Mouse (Mus musculus): ENCODE measurements around the gene Nfil3. TPM values are rescaled to one million over a fixed set of nuclear protein-coding genes. Genes with fewer than 3 reads are reported as not detected.
A peak's percentile ranks its signal among the peaks of the same experiment; 100 is the strongest.

Nfil3 gene
- total and polyA plus RNA-seq, 3 experiments = 3.4 to 42.4 (median 13.9) TPM

GRCm38 (mm10) chr13:53017117-53017516, 36.2 kb upstream of the Nfil3 start:
- TF ChIP-seq POLR2A (IDR thresholded peaks at IDR 0.05; ENCODE audit: insufficient read depth, low read depth, low read length) (no peak), CTCF (IDR thresholded peaks at IDR 0.05) (peak; percentile 32)
- 85% methylated on average over 6 of the region's 6 CpGs for WGBS
- Histone ChIP-seq H3K27ac (no peak overlapping the region), H3K79me2 (replicated peaks; ENCODE audit: control insufficient read depth, insufficient read depth, low read length) (no peaks in the 10 kb centered on the region), H3K4me1 (ENCODE audit: control insufficient read depth, insufficient read depth, low read length) (peaks cover 3% of the 10 kb centered on the region), H3K9ac (ENCODE audit: low read depth, low read length) (no peak overlapping the region), H3K36me3 (ENCODE audit: control insufficient read depth, insufficient read depth, low read length) (no peaks in the 10 kb centered on the region), H3K4me3 (no peak overlapping the region), H3K27me3 (ENCODE audit: control insufficient read depth, insufficient read depth, low read length) (no peaks in the 10 kb centered on the region)
- no peak for DNase-seq
- intact Hi-C loops (cut with DNase I) = no loop called here

- intact Hi-C loops (cut with DNase I) = no loop called here
- H3K9ac ChIP-seq (ENCODE audit: low read depth, low read length) = no peak overlapping the region
- H3K4me3 ChIP-seq = no peak overlapping the region
- no peak for DNase-seq
- peaks cover 2% of the 10 kb centered on the region for H3K4me1 ChIP-seq (ENCODE audit: control insufficient read depth, insufficient read depth, low read length)
- 59% methylated on average over 12 of the region's 12 CpGs for WGBS
- 0 out of 2 replicates have a peak, but pooled peaks cover 2% of the 10 kb centered on the region for H3K36me3 ChIP-seq (ENCODE audit: control insufficient read depth, insufficient read depth, low read length)
- H3K27ac ChIP-seq = no peak overlapping the region
- no peak for TF ChIP-seq CTCF (IDR thresholded peaks at IDR 0.05)
- no peak for TF ChIP-seq POLR2A (IDR thresholded peaks at IDR 0.05; ENCODE audit: insufficient read depth, low read depth, low read length)
- TF ChIP-seq EP300 (IDR thresholded peaks at IDR 0.05; ENCODE audit: insufficient read depth, low read depth, low read length) = no peak
- H3K79me2 ChIP-seq (replicated peaks; ENCODE audit: control insufficient read depth, insufficient read depth, low read length) = no peaks in the 10 kb centered on the region
- H3K27me3 ChIP-seq (ENCODE audit: control insufficient read depth, insufficient read depth, low read length) = no peaks in the 10 kb centered on the region; the same call in 1 of the 2 replicates
These were observed 30.6 kb upstream of the Nfil3 start for GRCm38 (mm10) chr13:53011426-53011825.

- H3K4me3 ChIP-seq = no peak overlapping the region
- no peak overlapping the region for H3K9ac ChIP-seq (ENCODE audit: low read depth, low read length)
- WGBS = 14% methylated on average over 7 of the region's 7 CpGs
- H3K79me2 ChIP-seq (replicated peaks; ENCODE audit: control insufficient read depth, insufficient read depth, low read length) = no peaks in the 10 kb centered on the region
- peaks cover 2% of the 10 kb centered on the region for H3K4me1 ChIP-seq (ENCODE audit: control insufficient read depth, insufficient read depth, low read length)
- no peak for TF ChIP-seq POLR2A (IDR thresholded peaks at IDR 0.05; ENCODE audit: insufficient read depth, low read depth, low read length)
- no peak for TF ChIP-seq CTCF (IDR thresholded peaks at IDR 0.05)
- peak; percentile 97 for TF ChIP-seq EP300 (IDR thresholded peaks at IDR 0.05; ENCODE audit: insufficient read depth, low read depth, low read length)
- H3K27ac ChIP-seq = peak overlapping the region; percentile 74
- peak; percentile 65 to 83 for DNase-seq
- intact Hi-C loops (cut with DNase I) = loop anchor here (2.0 kb wide), 1 partner anchor 60 kb away; no protein-coding TSS in a partner anchor
- H3K36me3 ChIP-seq (ENCODE audit: control insufficient read depth, insufficient read depth, low read length) = 0 out of 2 replicates have a peak, but pooled peaks cover 2% of the 10 kb centered on the region
- H3K27me3 ChIP-seq (ENCODE audit: control insufficient read depth, insufficient read depth, low read length) = no peaks in the 10 kb centered on the region; the same call in 1 of the 2 replicates
These were observed 27.8 kb upstream of the Nfil3 start for GRCm38 (mm10) chr13:53008489-53009184.

GRCm38 (mm10) chr13:53007781-53008180, 26.9 kb upstream of the Nfil3 start:
- H3K4me1 ChIP-seq (ENCODE audit: control insufficient read depth, insufficient read depth, low read length) = peaks cover 2% of the 10 kb centered on the region
- no peak for TF ChIP-seq POLR2A (IDR thresholded peaks at IDR 0.05; ENCODE audit: insufficient read depth, low read depth, low read length)
- peak; percentile 26 for TF ChIP-seq CTCF (IDR thresholded peaks at IDR 0.05)
- H3K9ac ChIP-seq (ENCODE audit: low read depth, low read length) = no peak overlapping the region
- no peaks in the 10 kb centered on the region; the same call in 1 of the 2 replicates for H3K27me3 ChIP-seq (ENCODE audit: control insufficient read depth, insufficient read depth, low read length)
- peak overlapping the region; percentile 74 for H3K27ac ChIP-seq
- intact Hi-C loops (cut with DNase I) = loop anchor here (2.0 kb wide), 1 partner anchor 61 kb away; no protein-coding TSS in a partner anchor
- WGBS = 39% methylated on average over 3 of the region's 3 CpGs
- no peaks in the 10 kb centered on the region for H3K79me2 ChIP-seq (replicated peaks; ENCODE audit: control insufficient read depth, insufficient read depth, low read length)
- no peak overlapping the region for H3K4me3 ChIP-seq
- DNase-seq = peak in 1 of 2 experiments; percentile 37
- H3K36me3 ChIP-seq (ENCODE audit: control insufficient read depth, insufficient read depth, low read length) = 0 out of 2 replicates have a peak, but pooled peaks cover 2% of the 10 kb centered on the region

- Histone ChIP-seq H3K27ac (peak overlapping the region; percentile 51), H3K4me3 (no peak overlapping the region), H3K27me3 (ENCODE audit: control insufficient read depth, insufficient read depth, low read length) (no peaks in the 10 kb centered on the region), H3K9ac (ENCODE audit: low read depth, low read length) (no peak overlapping the region), H3K36me3 (ENCODE audit: control insufficient read depth, insufficient read depth, low read length) (0 out of 2 replicates have a peak, but pooled peaks cover 2% of the 10 kb centered on the region), H3K4me1 (ENCODE audit: control insufficient read depth, insufficient read depth, low read length) (peaks cover 2% of the 10 kb centered on the region), H3K79me2 (replicated peaks; ENCODE audit: control insufficient read depth, insufficient read depth, low read length) (no peaks in the 10 kb centered on the region)
- no peak for TF ChIP-seq EP300 (IDR thresholded peaks at IDR 0.05; ENCODE audit: insufficient read depth, low read depth, low read length)
- TF ChIP-seq POLR2A (IDR thresholded peaks at IDR 0.05; ENCODE audit: insufficient read depth, low read depth, low read length) = no peak
- TF ChIP-seq CTCF (IDR thresholded peaks at IDR 0.05) = no peak
- WGBS = 34% methylated on average over 3 of the region's 3 CpGs
- intact Hi-C loops (cut with DNase I) = no loop called here
- peak in 1 of 2 experiments; percentile 20 for DNase-seq
These were observed 22.4 kb upstream of the Nfil3 start for GRCm38 (mm10) chr13:53003286-53003685.

GRCm38 (mm10) chr13:53001511-53001935, 20.6 kb upstream of the Nfil3 start:
- intact Hi-C loops (cut with DNase I) = no loop called here
- Histone ChIP-seq H3K36me3 (ENCODE audit: control insufficient read depth, insufficient read depth, low read length) (no peaks in the 10 kb centered on the region), H3K4me1 (ENCODE audit: control insufficient read depth, insufficient read depth, low read length) (no peaks in the 10 kb centered on the region), H3K27me3 (ENCODE audit: control insufficient read depth, insufficient read depth, low read length) (no peaks in the 10 kb centered on the region), H3K9ac (ENCODE audit: low read depth, low read length) (no peak overlapping the region), H3K27ac (no peak overlapping the region), H3K79me2 (replicated peaks; ENCODE audit: control insufficient read depth, insufficient read depth, low read length) (no peaks in the 10 kb centered on the region), H3K4me3 (no peak overlapping the region)
- TF ChIP-seq EP300 (IDR thresholded peaks at IDR 0.05; ENCODE audit: insufficient read depth, low read depth, low read length) = no peak
- 49% methylated on average over 2 of the region's 2 CpGs for WGBS
- peak in 1 of 2 experiments; percentile 44 for DNase-seq
